Mouse (Mus musculus) cerebellum, adult 2 months (tissue): ENCODE measurements around the gene Casp3.
A peak's percentile ranks its signal among the peaks of the same experiment; 100 is the strongest.

Experiments used
- CTCF ChIP-seq: fragments of 200-500 bp; IDR thresholded peaks from 2 replicates; pipeline ENCODE4 v1.5.1; 2011; ENCODE audit warnings: low read depth, mild to moderate bottlenecking, control low read depth, low read length, moderate library complexity, borderline replicate concordance; ENCODE audit not compliant: insufficient read depth
- POLR2A ChIP-seq: fragments of 200-500 bp; IDR thresholded peaks from 2 replicates; pipeline ENCODE4 v1.6.1; 2011; ENCODE audit warnings: low read length, control low read depth, borderline replicate concordance; ENCODE audit not compliant: insufficient read depth

DNA sequence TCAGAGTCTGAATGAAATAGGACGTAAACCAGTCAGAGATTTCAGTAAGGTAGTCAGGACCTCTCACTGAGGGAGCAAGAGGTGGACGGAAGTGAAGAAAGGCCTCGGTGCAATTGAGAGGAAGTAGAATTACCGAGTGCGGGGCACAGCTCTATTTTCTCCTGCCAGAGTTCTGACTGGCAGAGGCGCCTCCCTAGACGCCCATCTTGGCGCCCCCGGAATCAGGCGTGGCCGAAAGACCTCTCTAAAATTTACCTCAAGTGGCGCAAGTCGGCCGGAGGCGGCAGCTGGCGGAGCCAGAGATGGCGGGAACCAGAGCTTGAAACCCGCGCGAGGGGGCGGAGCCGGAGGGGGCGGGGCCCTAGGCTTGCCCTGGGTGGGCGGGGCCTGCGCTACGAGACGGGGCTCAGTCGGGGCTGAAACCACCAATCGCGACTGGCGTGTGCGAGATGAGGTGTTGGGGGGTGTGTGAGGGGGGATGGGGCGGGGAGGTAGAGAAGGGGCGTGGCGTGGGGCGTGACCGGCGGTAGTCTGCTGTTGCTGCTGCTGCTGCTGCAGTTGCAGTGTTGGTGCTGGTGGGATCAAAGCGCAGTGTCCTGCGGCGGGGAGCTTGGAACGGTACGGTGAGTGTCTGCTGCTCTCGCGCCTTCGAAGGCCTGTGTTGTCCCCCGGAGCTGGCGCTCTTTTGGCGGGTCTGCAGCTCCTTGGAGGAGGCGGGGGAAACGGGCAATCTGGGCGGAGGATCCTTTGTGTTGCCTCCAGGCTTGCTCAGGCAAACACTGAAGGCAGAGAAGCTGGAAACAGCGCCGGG, at the start of gene Casp3, which contains the start of gene Primpol:
- TF ChIP-seq CTCF (no peak), POLR2A (peak; percentile 38; the same call in 1 of the 2 replicates)
